Mouse (Mus musculus) left cerebral cortex, postnatal 25 days (tissue): ENCODE results near the gene Ntrk2. TPM values are rescaled to one million over a fixed set of nuclear protein-coding genes. Genes with fewer than 3 reads are reported as not detected.
"Not testable (repeated sequence)": the region's sequence is repeated elsewhere in the genome, so short reads cannot be mapped to it uniquely, and the experiment has no call there.

Experiments used
- DNase-seq, 2 experiments: peaks; one replicate each; pipeline ENCODE4 v3.0.0; 2022; ENCODE audit warnings: low spot score in 2 of 2, mixed read lengths in 1 of 2
- intact Hi-C: fragments of 180-260 bp; cut with DNase I; formaldehyde crosslinking; loops from one replicate; pipeline ENCODE4 v1.15.1; 2025
- total RNA-seq, 2 experiments: library from RNA; stranded (reverse); gene quantifications; 2 replicates each; pipeline ENCODE4 v1.2.3; 2021

Ntrk2 gene
- total RNA-seq, 2 experiments from 2014 or later: 415 to 419 TPM

- no peak for DNase-seq
- intact Hi-C loops: loop anchor here (5.0 kb wide), 1 partner anchor 204 kb away; the partner anchor contains the start of gene Ntrk2
These were observed 204.6 kb downstream of the Ntrk2 start for GRCm38 (mm10) chr13:59010893-59011529.

GRCm38 (mm10) chr13:59011530-59011903 is 205.1 kb downstream of the Ntrk2 start:
- intact Hi-C loops: loop anchor here (5.0 kb wide), 1 partner anchor 204 kb away; the partner anchor contains the start of gene Ntrk2
- peak; percentile 78 to 93 for DNase-seq

GRCm38 (mm10) chr13:59015360-59015759 is 209.0 kb downstream of the Ntrk2 start:
- intact Hi-C loops: no loop called here
- no peak for DNase-seq

GRCm38 (mm10) chr13:59017121-59017520 is 210.8 kb downstream of the Ntrk2 start:
- no peak for DNase-seq
- intact Hi-C loops: no loop called here

GRCm38 (mm10) chr13:59022251-59023042 is 216.1 kb downstream of the Ntrk2 start:
- DNase-seq: no peak

GRCm38 (mm10) chr13:59025653-59026052 is 219.3 kb downstream of the Ntrk2 start:
- intact Hi-C loops: no loop called here

More at GRCm38 (mm10) chr13:59022251-59023042, 216.1 kb downstream of the Ntrk2 start:
- intact Hi-C loops: no loop called here

GRCm38 (mm10) chr13:59027436-59027835 is 221.1 kb downstream of the Ntrk2 start:
- no peak for DNase-seq
- intact Hi-C loops: no loop called here

More at GRCm38 (mm10) chr13:59025653-59026052, 219.3 kb downstream of the Ntrk2 start:
- no peak for DNase-seq

GRCm38 (mm10) chr13:59028546-59028945 is 222.2 kb downstream of the Ntrk2 start:
- no peak for DNase-seq
- intact Hi-C loops: no loop called here

- DNase-seq: no peak
- intact Hi-C loops: no loop called here
These were observed 224.2 kb downstream of the Ntrk2 start for GRCm38 (mm10) chr13:59030574-59030973.

- DNase-seq: no peak
- intact Hi-C loops: no loop called here
These were observed 234.0 kb downstream of the Ntrk2 start for GRCm38 (mm10) chr13:59040156-59040915.

- intact Hi-C loops: no loop called here
These were observed 234.8 kb downstream of the Ntrk2 start for GRCm38 (mm10) chr13:59041013-59041764.

GRCm38 (mm10) chr13:59052188-59052587 is 245.8 kb downstream of the Ntrk2 start:
- no peak for DNase-seq
- intact Hi-C loops: no loop called here

More at GRCm38 (mm10) chr13:59041013-59041764, 234.8 kb downstream of the Ntrk2 start:
- DNase-seq: peak; percentile 67 to 87

- DNase-seq, intact Hi-C loops: not testable (repeated sequence)
These were observed 248.0 kb downstream of the Ntrk2 start for GRCm38 (mm10) chr13:59054331-59054730.

- intact Hi-C loops: no loop called here
- DNase-seq: no peak
These were observed 250.5 kb downstream of the Ntrk2 start for GRCm38 (mm10) chr13:59056859-59057258.

GRCm38 (mm10) chr13:59057886-59058285 is 251.5 kb downstream of the Ntrk2 start:
- no peak for DNase-seq
- intact Hi-C loops: no loop called here

- no peak for DNase-seq
- intact Hi-C loops: no loop called here
These were observed 252.7 kb downstream of the Ntrk2 start for GRCm38 (mm10) chr13:59059118-59059517.

GRCm38 (mm10) chr13:59065677-59066076 is 259.3 kb downstream of the Ntrk2 start:
- intact Hi-C loops: no loop called here
- peak in 1 of 2 experiments; percentile 65 for DNase-seq

- peak; percentile 91 to 98 for DNase-seq
- intact Hi-C loops: loop anchor here (1.0 to 5.0 kb wide), 6 partner anchors 72 to 435 kb away; no protein-coding TSS in a partner anchor
These were observed 267.4 kb downstream of the Ntrk2 start for GRCm38 (mm10) chr13:59073635-59074256.

GRCm38 (mm10) chr13:59076489-59076888 is 270.1 kb downstream of the Ntrk2 start:
- DNase-seq: no peak
- intact Hi-C loops: no loop called here
